Mouse (Mus musculus) bone marrow macrophage, adult 2 months (primary cell): Measurements from ENCODE around the gene 4930564D02Rik.

ENCODE experiments used
- CTCF ChIP-seq: IDR thresholded peaks from 2 replicates; pipeline ENCODE4 v1.5.1; 2012; ENCODE audit warnings: low read depth, mild to moderate bottlenecking, low read length, moderate library complexity
- POLR2A ChIP-seq: IDR thresholded peaks from 2 replicates; pipeline ENCODE4 v1.6.1; 2012; ENCODE audit warnings: mild to moderate bottlenecking, low read depth, low read length, borderline replicate concordance

- TF ChIP-seq CTCF (no peak), POLR2A (no peak)
These were observed 47.2 kb downstream of the 4930564D02Rik start for GRCm38 (mm10) chr3:105113859-105114258.
